Mouse (Mus musculus) heart, embryonic 11.5 days (tissue): ENCODE measurements at regions not wholly inside any gene's neighbourhood (a gene's known extent, or its start where the extent isn't known, plus 50 kb on each side); places are given as distances from the start of the nearest gene placed in this dataset.

Experiments
- ATAC-seq: fragments of 200-750 bp; cut with Nextera tagmentation; replicated peaks from 2 replicates; pipeline ENCODE4 v1.8.0; 2017; ENCODE audit warnings: moderate library complexity; ENCODE audit not compliant: insufficient number of reproducible peaks, low FRiP score, low TSS enrichment
- H3K27ac ChIP-seq: fragments of 300-500 bp; sonication (generic); 2 replicates; pipeline ENCODE4 v1.5.1; 2014; ENCODE audit warnings: mild to moderate bottlenecking, low read depth, low read length
- H3K27me3 ChIP-seq: fragments of 300-500 bp; sonication (generic); 2 replicates; pipeline ENCODE4 v1.6.1; 2014; ENCODE audit warnings: mild to moderate bottlenecking, low read length, mixed read lengths; ENCODE audit not compliant: control insufficient read depth, insufficient read depth
- H3K36me3 ChIP-seq: fragments of 300-500 bp; sonication (generic); 2 replicates; pipeline ENCODE4 v1.6.1; 2014; ENCODE audit warnings: mild to moderate bottlenecking, low read length, moderate library complexity, mixed read lengths; ENCODE audit not compliant: control insufficient read depth, insufficient read depth
- H3K4me1 ChIP-seq: fragments of 300-500 bp; sonication (generic); 2 replicates; pipeline ENCODE4 v1.6.1; 2014; ENCODE audit warnings: low read length; ENCODE audit not compliant: control insufficient read depth, insufficient read depth
- H3K4me2 ChIP-seq: fragments of 300-500 bp; sonication (generic); 2 replicates; pipeline ENCODE4 v1.6.1; 2014; ENCODE audit warnings: mild to moderate bottlenecking, moderate library complexity
- H3K4me3 ChIP-seq: fragments of 300-500 bp; sonication (generic); 2 replicates; pipeline ENCODE4 v1.5.1; 2014; ENCODE audit warnings: low read depth, low read length
- H3K9ac ChIP-seq: fragments of 300-500 bp; sonication (generic); 2 replicates; pipeline ENCODE4 v1.6.1; 2014; ENCODE audit warnings: mild to moderate bottlenecking, low read depth, low read length, moderate library complexity
- H3K9me3 ChIP-seq: fragments of 300-500 bp; sonication (generic); replicated peaks from 2 replicates; pipeline ENCODE4 v1.6.1; 2016; ENCODE audit warnings: low read length; ENCODE audit not compliant: control insufficient read depth
- WGBS: fragments of 180-500 bp; shearing (Covaris S2); extraction: QIAGEN DNeasy Blood & Tissue Kit; methylation state at CpG from one replicate; pipeline ENCODE4 v1.1.7; 2014; ENCODE audit not compliant: insufficient replicate concordance; 5-methylcytosine and 5-hydroxymethylcytosine counted together

DNA sequence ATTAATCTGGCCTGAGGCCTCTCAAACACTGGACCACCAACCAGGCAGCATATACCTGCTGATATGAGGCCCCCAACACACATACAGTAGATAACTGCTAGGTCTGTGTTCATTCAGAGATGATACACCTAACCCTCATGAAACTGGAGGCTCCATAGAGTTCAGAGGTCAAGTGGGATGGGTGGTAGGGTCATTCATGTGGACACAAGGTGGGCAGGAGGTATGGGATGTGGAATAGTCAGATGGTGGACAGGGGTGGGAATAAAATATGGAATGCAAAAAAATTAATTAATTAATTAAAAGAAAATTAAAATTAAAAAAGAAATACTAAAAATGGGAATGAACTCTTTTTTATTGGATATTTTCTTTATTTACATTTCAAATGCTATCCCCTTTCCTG is 734.7 kb downstream of the Pla2g4a start:
- Histone ChIP-seq H3K27ac (no peak overlapping the region), H3K4me3 (no peak overlapping the region), H3K4me2 (no peak overlapping the region), H3K9ac (no peak overlapping the region), H3K36me3 (no peaks in the 10 kb centered on the region), H3K4me1 (no peaks in the 10 kb centered on the region), H3K9me3 (no peaks in the 10 kb centered on the region), H3K27me3 (no peaks in the 10 kb centered on the region)
- ATAC-seq = no peak

DNA sequence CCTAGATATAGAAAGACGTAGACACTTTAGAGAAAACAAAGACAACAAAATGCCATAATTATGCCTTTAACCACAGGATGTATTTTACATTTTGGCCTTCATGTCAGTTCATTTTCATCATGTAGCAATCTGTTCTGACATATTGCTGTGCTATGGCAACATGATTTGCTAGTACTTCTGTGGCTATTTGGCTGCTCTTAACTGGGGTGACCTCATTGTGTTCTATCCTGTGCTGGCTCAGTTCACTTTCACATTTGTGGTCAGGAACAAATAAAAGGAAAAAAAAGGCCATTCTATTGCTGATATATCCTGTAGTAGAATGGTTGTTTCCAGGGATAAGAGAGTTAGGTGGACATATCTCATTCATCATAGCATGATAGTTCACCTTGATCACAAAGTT is 758.5 kb downstream of the Pla2g4a start:
- no peak for ATAC-seq
- Histone ChIP-seq H3K4me3 (no peak overlapping the region), H3K4me1 (no peaks in the 10 kb centered on the region), H3K9me3 (no peaks in the 10 kb centered on the region), H3K36me3 (no peaks in the 10 kb centered on the region), H3K9ac (no peak overlapping the region), H3K4me2 (no peak overlapping the region), H3K27me3 (no peaks in the 10 kb centered on the region), H3K27ac (no peak overlapping the region)
- WGBS = 85% methylated on average over 1 of the region's 1 CpGs

DNA sequence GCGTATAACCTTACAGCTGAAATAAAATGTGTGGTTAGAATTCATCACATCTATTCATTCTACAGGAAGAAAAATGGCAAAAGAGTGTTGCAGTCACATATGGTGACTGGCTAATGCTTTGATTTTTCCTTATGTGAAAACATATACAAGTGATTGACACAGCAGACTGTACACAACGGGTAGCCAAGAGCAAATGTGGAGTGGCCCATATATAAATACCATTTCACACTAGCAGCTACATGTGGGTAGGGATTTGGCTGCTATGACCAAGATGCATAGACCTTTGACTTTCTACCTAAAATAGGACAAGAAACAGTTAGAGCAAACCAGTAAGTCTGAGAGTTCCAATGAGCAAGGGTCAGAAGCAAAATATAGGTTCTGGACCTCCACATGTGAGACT is 761.8 kb downstream of the Pla2g4a start:
- Histone ChIP-seq H3K4me1 (no peaks in the 10 kb centered on the region), H3K27me3 (no peaks in the 10 kb centered on the region), H3K27ac (no peak overlapping the region), H3K36me3 (no peaks in the 10 kb centered on the region), H3K4me3 (no peak overlapping the region), H3K9me3 (no peaks in the 10 kb centered on the region), H3K4me2 (no peak overlapping the region), H3K9ac (no peak overlapping the region)
- no peak for ATAC-seq
- WGBS = 84% methylated on average over 2 of the region's 2 CpGs

DNA sequence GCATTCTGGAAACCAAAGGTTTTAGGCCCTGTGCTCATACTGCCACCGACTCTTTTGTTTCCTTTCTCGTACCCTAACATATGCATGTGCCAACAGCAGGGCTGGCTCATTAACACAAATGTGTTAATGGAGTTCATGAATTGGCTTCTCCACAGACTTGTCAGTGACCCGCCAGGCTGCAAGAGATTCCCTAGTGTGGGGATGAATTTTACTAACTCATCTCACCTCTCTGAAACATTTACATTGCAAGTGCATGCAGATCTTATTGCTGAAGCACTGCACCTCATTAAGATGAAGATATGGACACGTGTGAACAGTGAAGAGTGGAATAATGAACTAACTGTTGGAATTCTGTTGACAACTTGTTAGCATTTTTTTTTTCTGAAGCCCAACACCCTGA is 762.2 kb downstream of the Pla2g4a start:
- ATAC-seq = no peak
- no peak overlapping the region for H3K4me3 ChIP-seq
- 63% methylated on average over 4 of the region's 4 CpGs for WGBS

More for the DNA sequence above, 762.2 kb downstream of the Pla2g4a start:
- Histone ChIP-seq H3K4me1 (no peaks in the 10 kb centered on the region), H3K9me3 (no peaks in the 10 kb centered on the region), H3K9ac (no peak overlapping the region), H3K4me2 (no peak overlapping the region), H3K36me3 (no peaks in the 10 kb centered on the region), H3K27me3 (no peaks in the 10 kb centered on the region), H3K27ac (no peak overlapping the region)
